Mouse (Mus musculus) hindbrain, embryonic 15.5 days (tissue): ENCODE measurements around the gene Ccpg1os. TPM values are rescaled to one million over a fixed set of nuclear protein-coding genes. Genes with fewer than 3 reads are reported as not detected.
A peak's percentile ranks its signal among the peaks of the same experiment; 100 is the strongest.

Experiments used
- ATAC-seq: fragments of 200-750 bp; cut with Nextera tagmentation; 2 replicates; pipeline ENCODE4 v1.8.0; 2017; ENCODE audit warnings: low read depth, moderate number of reproducible peaks, moderate TSS enrichment; ENCODE audit not compliant: low FRiP score
- H3K27ac ChIP-seq: fragments of 300-500 bp; sonication (generic); replicated peaks from 2 replicates; pipeline ENCODE4 v1.5.1; 2015; ENCODE audit warnings: mild to moderate bottlenecking, inconsistent platforms
- H3K27me3 ChIP-seq: fragments of 300-500 bp; sonication (generic); 2 replicates; pipeline ENCODE4 v1.6.1; 2015; ENCODE audit warnings: control low read depth, inconsistent platforms
- H3K36me3 ChIP-seq: fragments of 300-500 bp; sonication (generic); 2 replicates; pipeline ENCODE4 v1.6.1; 2015; ENCODE audit warnings: control low read depth, inconsistent platforms
- H3K4me1 ChIP-seq: fragments of 300-500 bp; sonication (generic); replicated peaks from 2 replicates; pipeline ENCODE4 v1.6.1; 2015; ENCODE audit warnings: control low read depth, inconsistent platforms
- H3K4me2 ChIP-seq: fragments of 300-500 bp; sonication (generic); 2 replicates; pipeline ENCODE4 v1.6.1; 2015; ENCODE audit warnings: moderate library complexity, mild to moderate bottlenecking, inconsistent platforms
- H3K4me3 ChIP-seq: fragments of 300-500 bp; sonication (generic); 2 replicates; pipeline ENCODE4 v1.5.1; 2015; ENCODE audit warnings: mild to moderate bottlenecking, inconsistent platforms
- H3K9ac ChIP-seq: fragments of 300-500 bp; sonication (generic); 2 replicates; pipeline ENCODE4 v1.6.1; 2015; ENCODE audit warnings: inconsistent platforms
- H3K9me3 ChIP-seq: fragments of 300-500 bp; sonication (generic); 2 replicates; pipeline ENCODE4 v1.6.1; 2016; ENCODE audit warnings: control low read depth, inconsistent platforms
- WGBS: fragments of 180-500 bp; shearing (Covaris S2); methylation state at CpG from one replicate; pipeline ENCODE4 v1.1.7; 2015; 5-methylcytosine and 5-hydroxymethylcytosine counted together
- polyA plus RNA-seq: library from polyadenylated mRNA; unstranded; fragments of >200 nt; fragmentation: Nextera tagmentation; extraction: Ambion mirVana; gene quantifications from 2 replicates; pipeline ENCODE4 v1.2.1, GENCODE M21; 2015

Gene Ccpg1os
- polyA plus RNA-seq, 1 experiment from 2014 or later: 23.5 TPM

GRCm38 (mm10) chr9:72974734-72975133, 10.4 kb downstream of the Ccpg1os start:
- H3K4me3 ChIP-seq: no peak overlapping the region
- H3K4me2 ChIP-seq: no peak overlapping the region
- H3K4me1 ChIP-seq: no peaks in the 10 kb centered on the region
- H3K27me3 ChIP-seq: no peaks in the 10 kb centered on the region
- ATAC-seq: no peak
- no peak overlapping the region for H3K9ac ChIP-seq
- WGBS: 88% methylated on average over 5 of the region's 5 CpGs
- H3K27ac ChIP-seq: no peak overlapping the region
- H3K9me3 ChIP-seq: no peaks in the 10 kb centered on the region
- no peaks in the 10 kb centered on the region for H3K36me3 ChIP-seq

GRCm38 (mm10) chr9:72972984-72973383, 12.2 kb downstream of the Ccpg1os start:
- Histone ChIP-seq H3K4me2 (no peak overlapping the region), H3K4me1 (peaks cover 4% of the 10 kb centered on the region; the same call in 1 of the 2 replicates), H3K9ac (no peak overlapping the region), H3K27me3 (no peaks in the 10 kb centered on the region), H3K36me3 (no peaks in the 10 kb centered on the region), H3K27ac (no peak overlapping the region), H3K4me3 (no peak overlapping the region), H3K9me3 (no peaks in the 10 kb centered on the region)
- ATAC-seq: no peak

GRCm38 (mm10) chr9:72972435-72972834, 12.7 kb downstream of the Ccpg1os start:
- WGBS: 93% methylated on average over 5 of the region's 5 CpGs
- no peak overlapping the region for H3K9ac ChIP-seq
- no peaks in the 10 kb centered on the region for H3K9me3 ChIP-seq
- no peaks in the 10 kb centered on the region for H3K36me3 ChIP-seq
- no peak overlapping the region for H3K27ac ChIP-seq
- no peak overlapping the region for H3K4me2 ChIP-seq
- H3K4me1 ChIP-seq: peaks cover 4% of the 10 kb centered on the region; the same call in 1 of the 2 replicates
- H3K27me3 ChIP-seq: no peaks in the 10 kb centered on the region
- no peak overlapping the region for H3K4me3 ChIP-seq
- no peak for ATAC-seq

GRCm38 (mm10) chr9:72969874-72970273, 15.3 kb downstream of the Ccpg1os start:
- Histone ChIP-seq H3K27me3 (no peaks in the 10 kb centered on the region), H3K4me3 (no peak overlapping the region), H3K4me1 (peaks cover 4% of the 10 kb centered on the region; the same call in 1 of the 2 replicates), H3K9me3 (no peaks in the 10 kb centered on the region), H3K36me3 (no peaks in the 10 kb centered on the region), H3K4me2 (no peak overlapping the region), H3K9ac (no peak overlapping the region), H3K27ac (no peak overlapping the region)
- 71% methylated on average over 7 of the region's 7 CpGs for WGBS
- ATAC-seq: no peak

- WGBS: 32% methylated on average over 11 of the region's 11 CpGs
- Histone ChIP-seq H3K27ac (no peak overlapping the region), H3K36me3 (no peaks in the 10 kb centered on the region), H3K27me3 (no peaks in the 10 kb centered on the region), H3K4me3 (no peak overlapping the region), H3K9ac (no peak overlapping the region), H3K4me1 (peaks cover 4% of the 10 kb centered on the region; the same call in 1 of the 2 replicates), H3K9me3 (no peaks in the 10 kb centered on the region), H3K4me2 (no peak overlapping the region)
- peak; percentile 78; the same call in 1 of the 2 replicates for ATAC-seq
Observed at GRCm38 (mm10) chr9:72968349-72969061, 16.7 kb downstream of the Ccpg1os start.

- no peak overlapping the region for H3K4me3 ChIP-seq
- no peak overlapping the region for H3K27ac ChIP-seq
- H3K4me1 ChIP-seq: peaks cover 13% of the 10 kb centered on the region
- H3K4me2 ChIP-seq: no peak overlapping the region
- no peak overlapping the region for H3K9ac ChIP-seq
- no peak for ATAC-seq
- H3K9me3 ChIP-seq: no peaks in the 10 kb centered on the region
- no peaks in the 10 kb centered on the region for H3K27me3 ChIP-seq
- WGBS: 83% methylated on average over 15 of the region's 15 CpGs
- H3K36me3 ChIP-seq: no peaks in the 10 kb centered on the region
Observed at GRCm38 (mm10) chr9:72961959-72962358, 23.2 kb downstream of the Ccpg1os start.

GRCm38 (mm10) chr9:72961346-72961745, 23.8 kb downstream of the Ccpg1os start:
- Histone ChIP-seq H3K4me3 (no peak overlapping the region), H3K36me3 (no peaks in the 10 kb centered on the region), H3K27me3 (no peaks in the 10 kb centered on the region), H3K9me3 (no peaks in the 10 kb centered on the region), H3K4me1 (peaks cover 13% of the 10 kb centered on the region), H3K4me2 (no peak overlapping the region), H3K27ac (no peak overlapping the region), H3K9ac (no peak overlapping the region)
- WGBS: 78% methylated on average over 8 of the region's 8 CpGs
- no peak for ATAC-seq

GRCm38 (mm10) chr9:72958521-72959450, 26.4 kb downstream of the Ccpg1os start, which contains the start of the genes Dyx1c1 and Gm44503:
Gene Dyx1c1 (plus strand): TSS chr9:72958785.
Gene Gm44503 (plus strand): TSS chr9:72958852.
- Histone ChIP-seq H3K4me2 (peak within 1 kb of the TSS; percentile 62), H3K9me3 (no peaks in the 10 kb centered on the region), H3K4me3 (peak within 1 kb of the TSS; percentile 56), H3K36me3 (no peaks in the 10 kb centered on the region), H3K9ac (peak within 1 kb of the TSS; percentile 36), H3K27me3 (no peaks in the 10 kb centered on the region), H3K27ac (peak within 1 kb of the TSS; percentile 74), H3K4me1 (peaks cover 13% of the 10 kb centered on the region)
- ATAC-seq: peak; percentile 97
- WGBS: 1% methylated on average over 43 of the region's 43 CpGs

GRCm38 (mm10) chr9:72955546-72955945, 29.6 kb downstream of the Ccpg1os start:
- H3K9me3 ChIP-seq: no peaks in the 10 kb centered on the region
- ATAC-seq: no peak
- H3K4me2 ChIP-seq: no peak overlapping the region
- peaks cover 13% of the 10 kb centered on the region for H3K4me1 ChIP-seq
- no peaks in the 10 kb centered on the region for H3K36me3 ChIP-seq
- H3K9ac ChIP-seq: no peak overlapping the region
- no peak overlapping the region for H3K27ac ChIP-seq
- WGBS: 24% methylated on average over 1 of the region's 1 CpGs
- H3K27me3 ChIP-seq: no peaks in the 10 kb centered on the region
- no peak overlapping the region for H3K4me3 ChIP-seq

- H3K4me2 ChIP-seq: no peak overlapping the region
- no peaks in the 10 kb centered on the region for H3K27me3 ChIP-seq
- peaks cover 13% of the 10 kb centered on the region for H3K4me1 ChIP-seq
- H3K9me3 ChIP-seq: no peaks in the 10 kb centered on the region
- no peak for ATAC-seq
- no peaks in the 10 kb centered on the region for H3K36me3 ChIP-seq
- no peak overlapping the region for H3K4me3 ChIP-seq
- 58% methylated on average over 2 of the region's 2 CpGs for WGBS
- no peak overlapping the region for H3K27ac ChIP-seq
- H3K9ac ChIP-seq: no peak overlapping the region
Observed at GRCm38 (mm10) chr9:72954746-72955145, 30.4 kb downstream of the Ccpg1os start.

GRCm38 (mm10) chr9:72949572-72949971, 35.6 kb downstream of the Ccpg1os start:
- ATAC-seq: no peak
- Histone ChIP-seq H3K4me2 (no peak overlapping the region), H3K27ac (no peak overlapping the region), H3K9me3 (0 out of 2 replicates have a peak, but pooled peaks cover 6% of the 10 kb centered on the region), H3K36me3 (peaks cover 26% of the 10 kb centered on the region), H3K9ac (no peak overlapping the region), H3K4me3 (no peak overlapping the region), H3K4me1 (no peaks in the 10 kb centered on the region), H3K27me3 (no peaks in the 10 kb centered on the region)
- WGBS: 81% methylated on average over 7 of the region's 7 CpGs

- WGBS: 98% methylated on average over 1 of the region's 1 CpGs
- no peaks in the 10 kb centered on the region for H3K4me1 ChIP-seq
- H3K27me3 ChIP-seq: no peaks in the 10 kb centered on the region
- no peak overlapping the region for H3K9ac ChIP-seq
- no peak for ATAC-seq
- no peak overlapping the region for H3K4me2 ChIP-seq
- H3K4me3 ChIP-seq: no peak overlapping the region
- H3K9me3 ChIP-seq: 0 out of 2 replicates have a peak, but pooled peaks cover 6% of the 10 kb centered on the region
- H3K27ac ChIP-seq: no peak overlapping the region
- peaks cover 27% of the 10 kb centered on the region for H3K36me3 ChIP-seq
Observed at GRCm38 (mm10) chr9:72947010-72947409, 38.2 kb downstream of the Ccpg1os start.
